8 mouse cellular contexts compared by ENCODE assay signal in genomic region chr6:125090341-125091085, GRCm38 (mm10). TPM values are rescaled to one million over a fixed set of nuclear protein-coding genes. Genes with fewer than 3 reads are reported as not detected.
DNase-seq lines count a peak whose midpoint lies in the region; ATAC-seq lines count a peak whose summit lies in the region.

No protein-coding gene starts in this region.

- no peaks in the 10 kb centered on the region for H3K27me3 ChIP-seq in heart, embryonic 15.5 days
- H3K27me3 ChIP-seq in hindbrain, embryonic 10.5 days (ENCODE audit: insufficient read depth, poor library complexity, severe bottlenecking): no peaks in the 10 kb centered on the region
- no peaks in the 10 kb centered on the region for H3K27me3 ChIP-seq in midbrain, embryonic 11.5 days (ENCODE audit: control insufficient read depth, insufficient read depth, low read length)

- H3K9me3 ChIP-seq in heart, embryonic 15.5 days (replicated peaks): no peaks in the 10 kb centered on the region
- no peaks in the 10 kb centered on the region for H3K9me3 ChIP-seq in hindbrain, embryonic 10.5 days
- no peaks in the 10 kb centered on the region for H3K9me3 ChIP-seq in midbrain, embryonic 11.5 days (ENCODE audit: control insufficient read depth, low read length)

- no peaks in the 10 kb centered on the region for H3K36me3 ChIP-seq in heart, embryonic 15.5 days
- no peaks in the 10 kb centered on the region for H3K36me3 ChIP-seq in hindbrain, embryonic 10.5 days
- no peaks in the 10 kb centered on the region for H3K36me3 ChIP-seq in midbrain, embryonic 11.5 days (ENCODE audit: control insufficient read depth, insufficient read depth, low read length)

- H3K4me3 ChIP-seq in heart, embryonic 15.5 days: no peak overlapping the region
- peak overlapping the region; percentile 48 for H3K4me3 ChIP-seq in hindbrain, embryonic 10.5 days
- H3K4me3 ChIP-seq in midbrain, embryonic 11.5 days (ENCODE audit: low read depth, low read length): no peak overlapping the region

- 54% methylated on average over 10 of the region's 10 CpGs for WGBS in heart, embryonic 15.5 days
- WGBS in hindbrain, embryonic 10.5 days: 61% methylated on average over 10 of the region's 10 CpGs
- 58% methylated on average over 10 of the region's 10 CpGs for WGBS in midbrain, embryonic 11.5 days

- no peak for DNase-seq in heart, adult 9 months (ENCODE audit: low spot score in 2 of 2)
- peak; percentile 34 for DNase-seq in MN1 (ENCODE audit: low spot score)
- DNase-seq in hindbrain, embryonic 10.5 days (ENCODE audit: low spot score): no peak
- no peak for DNase-seq in midbrain, embryonic 11.5 days (ENCODE audit: low spot score, missing footprints)
- no peak for DNase-seq in embryo, embryonic 9.5 days (ENCODE audit: extremely low spot score)
- DNase-seq in adrenal gland, adult 18-20 months (ENCODE audit: low spot score in 2 of 2): no peak
- DNase-seq in ovary, postnatal 10 days (ENCODE audit: low spot score): no peak

- no peak for ATAC-seq in heart, embryonic 15.5 days (replicated peaks; ENCODE audit: insufficient number of reproducible peaks, insufficient read depth, low FRiP score, low read depth)
- no peak for ATAC-seq in midbrain, embryonic 11.5 days (ENCODE audit: low FRiP score)

- H3K4me1 ChIP-seq in heart, embryonic 15.5 days (replicated peaks): peaks cover 30% of the 10 kb centered on the region
- H3K4me1 ChIP-seq in hindbrain, embryonic 10.5 days (replicated peaks): peaks cover 39% of the 10 kb centered on the region
- H3K4me1 ChIP-seq in midbrain, embryonic 11.5 days (ENCODE audit: control insufficient read depth, insufficient read depth, low read length): peaks cover 17% of the 10 kb centered on the region

- H3K9ac ChIP-seq in heart, embryonic 15.5 days: peak overlapping the region; percentile 42
- H3K9ac ChIP-seq in midbrain, embryonic 11.5 days (ENCODE audit: low read length): peak overlapping the region; percentile 66; the same call in 1 of the 2 replicates

- H3K4me2 ChIP-seq in heart, embryonic 15.5 days: peak overlapping the region; percentile 58
- H3K4me2 ChIP-seq in midbrain, embryonic 11.5 days: peak overlapping the region; percentile 48

- H3K27ac ChIP-seq in heart, embryonic 15.5 days: peak overlapping the region; percentile 95
- peak overlapping the region; percentile 95 for H3K27ac ChIP-seq in hindbrain, embryonic 10.5 days
- peak overlapping the region; percentile 96 for H3K27ac ChIP-seq in midbrain, embryonic 11.5 days (ENCODE audit: low read depth, low read length)

RNA-seq across cellular contexts. Expression of gene Chd4, which starts 5.3 kb away (rescaled TPM):
- 61.1 and 63.4 TPM in 2 replicates for polyA plus RNA-seq in heart, embryonic 15.5 days (2015; fragmentation: Nextera tagmentation; extraction: Ambion mirVana)
- polyA plus RNA-seq in hindbrain, embryonic 10.5 days (2016; fragmentation: Nextera tagmentation; extraction: Ambion mirVana): 95.7 and 97.6 TPM in 2 replicates
- polyA plus RNA-seq in midbrain, embryonic 11.5 days (2014; fragmentation: Nextera tagmentation; extraction: Ambion mirVana): 96.9 and 99.3 TPM in 2 replicates
- total RNA-seq in adrenal gland, adult 18-20 months (2021): 100 to 1,000 TPM; 150 to 190 TPM

RNA-seq across cellular contexts. Expression of gene Lpar5, which starts 22.8 kb away (rescaled TPM):
- polyA plus RNA-seq in heart, embryonic 15.5 days (2015; fragmentation: Nextera tagmentation; extraction: Ambion mirVana): 0.35 and 0.90 TPM in 2 replicates
- polyA plus RNA-seq in hindbrain, embryonic 10.5 days (2016; fragmentation: Nextera tagmentation; extraction: Ambion mirVana): 0.10 TPM in 1 of 2 replicates, not detected in the other
- polyA plus RNA-seq in midbrain, embryonic 11.5 days (2014; fragmentation: Nextera tagmentation; extraction: Ambion mirVana): 0.11 TPM in 1 of 2 replicates, not detected in the other
- total RNA-seq in adrenal gland, adult 18-20 months (2021): under 1 TPM; 0.40 to 0.93 TPM

RNA-seq across cellular contexts. Expression of gene Acrbp, which starts 41.0 kb away (rescaled TPM):
- polyA plus RNA-seq in heart, embryonic 15.5 days (2015; fragmentation: Nextera tagmentation; extraction: Ambion mirVana): 5.2 and 7.1 TPM in 2 replicates
- 13.1 and 15.5 TPM in 2 replicates for polyA plus RNA-seq in hindbrain, embryonic 10.5 days (2016; fragmentation: Nextera tagmentation; extraction: Ambion mirVana)
- polyA plus RNA-seq in midbrain, embryonic 11.5 days (2014; fragmentation: Nextera tagmentation; extraction: Ambion mirVana): 9.2 and 10.8 TPM in 2 replicates
- 1 to 10 TPM; 7.8 to 9.6 TPM for total RNA-seq in adrenal gland, adult 18-20 months (2021)

RNA-seq across cellular contexts. Expression of gene Nop2, which starts 41.2 kb away (rescaled TPM):
- 35.0 and 43.6 TPM in 2 replicates for polyA plus RNA-seq in heart, embryonic 15.5 days (2015; fragmentation: Nextera tagmentation; extraction: Ambion mirVana)
- 67.6 and 83.8 TPM in 2 replicates for polyA plus RNA-seq in hindbrain, embryonic 10.5 days (2016; fragmentation: Nextera tagmentation; extraction: Ambion mirVana)
- 55.1 and 58.4 TPM in 2 replicates for polyA plus RNA-seq in midbrain, embryonic 11.5 days (2014; fragmentation: Nextera tagmentation; extraction: Ambion mirVana)
- total RNA-seq in adrenal gland, adult 18-20 months (2021): 10 to 100 TPM; 51.6 to 61.3 TPM

RNA-seq across cellular contexts. Expression of gene Ing4, which starts 51.0 kb away (rescaled TPM):
- polyA plus RNA-seq in heart, embryonic 15.5 days (2015; fragmentation: Nextera tagmentation; extraction: Ambion mirVana): 79.2 and 83.1 TPM in 2 replicates
- 125 and 153 TPM in 2 replicates for polyA plus RNA-seq in hindbrain, embryonic 10.5 days (2016; fragmentation: Nextera tagmentation; extraction: Ambion mirVana)
- 139 and 146 TPM in 2 replicates for polyA plus RNA-seq in midbrain, embryonic 11.5 days (2014; fragmentation: Nextera tagmentation; extraction: Ambion mirVana)
- 10 to 100 TPM; 45.3 to 53.4 TPM for total RNA-seq in adrenal gland, adult 18-20 months (2021)
